Mouse (Mus musculus): ENCODE measurements around the gene Fmo2.

Gene Fmo2

GRCm38 (mm10) chr1:162897838-162898811 lies at the start of gene Fmo2:
TSS of gene Fmo2 (minus strand) at chr1:162898726.
- no peak for DNase-seq (ENCODE audit: low read depth, low spot score)

- DNase-seq (ENCODE audit: low read depth, low spot score) = no peak
These were observed 49.4 kb upstream of the Fmo2 start for GRCm38 (mm10) chr1:162947934-162948333.

- DNase-seq (ENCODE audit: low read depth, low spot score) = no peak
These were observed 48.5 kb upstream of the Fmo2 start for GRCm38 (mm10) chr1:162946837-162947558.

- DNase-seq (ENCODE audit: low read depth, low spot score) = no peak
These were observed 45.2 kb upstream of the Fmo2 start for GRCm38 (mm10) chr1:162943700-162944099.

- DNase-seq (ENCODE audit: low read depth, low spot score) = no peak
These were observed 40.3 kb upstream of the Fmo2 start for GRCm38 (mm10) chr1:162938696-162939351.

GRCm38 (mm10) chr1:162937970-162938695 lies 39.6 kb upstream of the Fmo2 start:
- DNase-seq (ENCODE audit: low read depth, low spot score) = no peak

- no peak for DNase-seq (ENCODE audit: low read depth, low spot score)
These were observed 38.9 kb upstream of the Fmo2 start, which contains the start of gene Fmo6 for GRCm38 (mm10) chr1:162937415-162937814. TSS of gene Fmo6 (minus strand) at chr1:162937515.

GRCm38 (mm10) chr1:162934374-162935012 lies 36.0 kb upstream of the Fmo2 start:
- no peak for DNase-seq (ENCODE audit: low read depth, low spot score)

GRCm38 (mm10) chr1:162932386-162932785 lies 33.9 kb upstream of the Fmo2 start:
- DNase-seq (ENCODE audit: low read depth, low spot score) = no peak

- no peak for DNase-seq (ENCODE audit: low read depth, low spot score)
These were observed 33.4 kb upstream of the Fmo2 start for GRCm38 (mm10) chr1:162931880-162932279.

GRCm38 (mm10) chr1:162931310-162931875 lies 32.9 kb upstream of the Fmo2 start:
- no peak for DNase-seq (ENCODE audit: low read depth, low spot score)

GRCm38 (mm10) chr1:162930631-162931030 lies 32.1 kb upstream of the Fmo2 start:
- DNase-seq (ENCODE audit: low read depth, low spot score) = no peak

- DNase-seq (ENCODE audit: low read depth, low spot score) = no peak
These were observed 30.6 kb upstream of the Fmo2 start for GRCm38 (mm10) chr1:162929146-162929545.

- no peak for DNase-seq (ENCODE audit: low read depth, low spot score)
These were observed 26.6 kb upstream of the Fmo2 start for GRCm38 (mm10) chr1:162925121-162925520.

- DNase-seq (ENCODE audit: low read depth, low spot score) = no peak
These were observed 18.1 kb upstream of the Fmo2 start for GRCm38 (mm10) chr1:162916661-162917060.

GRCm38 (mm10) chr1:162914932-162915556 lies 16.5 kb upstream of the Fmo2 start:
- no peak for DNase-seq (ENCODE audit: low read depth, low spot score)

- no peak for DNase-seq (ENCODE audit: low read depth, low spot score)
These were observed 13.6 kb upstream of the Fmo2 start for GRCm38 (mm10) chr1:162912085-162912484.

- DNase-seq (ENCODE audit: low read depth, low spot score) = no peak
These were observed 3.4 kb upstream of the Fmo2 start for GRCm38 (mm10) chr1:162901879-162902278.

GRCm38 (mm10) chr1:162895900-162896299 lies 2.6 kb downstream of the Fmo2 start:
- DNase-seq (ENCODE audit: low read depth, low spot score) = no peak

GRCm38 (mm10) chr1:162893014-162893413 lies 5.5 kb downstream of the Fmo2 start:
- DNase-seq (ENCODE audit: low read depth, low spot score) = no peak
